Mouse (Mus musculus): ENCODE results near the gene Megf11.

Gene Megf11

DNA sequence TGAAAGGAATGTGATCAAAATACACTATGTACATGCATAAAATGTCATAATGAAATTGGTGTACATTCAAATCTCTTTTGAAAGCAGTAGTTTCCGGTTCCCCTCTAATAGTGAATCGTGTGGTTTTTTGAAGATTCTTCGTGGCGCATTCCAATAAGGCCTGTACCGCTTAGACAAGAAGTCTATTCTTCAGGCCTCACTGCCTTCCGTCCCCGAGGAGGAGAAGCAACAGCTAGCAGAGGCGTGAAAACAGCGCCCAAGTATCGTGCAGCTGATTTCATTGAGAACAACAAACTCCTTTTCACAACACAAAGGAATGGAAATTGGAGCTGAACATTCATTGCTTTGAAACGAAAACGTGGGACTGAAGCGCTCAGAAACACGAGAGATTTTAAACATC lies 372.6 kb downstream of the Megf11 start:
- no peak for DNase-seq (ENCODE audit: low spot score in 2 of 2)
